27 mouse cellular contexts compared by ENCODE assay signal in the genomic region with DNA sequence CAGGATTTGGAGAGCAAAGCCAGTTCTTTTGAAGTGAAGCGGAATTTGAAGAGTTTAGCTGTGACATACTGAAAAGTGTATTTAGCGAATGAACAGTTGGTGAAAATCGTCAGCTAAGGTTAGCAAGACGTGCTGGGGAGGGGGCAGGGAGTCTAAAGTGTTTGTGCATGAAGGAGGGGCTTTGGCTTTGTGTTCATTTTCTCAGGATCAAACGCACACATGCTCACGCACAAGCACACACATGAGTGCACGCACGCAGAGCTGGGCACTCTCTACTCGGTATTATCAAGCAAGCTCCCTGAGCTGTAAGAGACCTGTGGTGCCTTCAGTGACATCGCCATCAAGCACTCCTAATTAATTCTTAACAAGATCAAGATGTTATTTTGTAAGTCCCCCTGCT. TPM values are rescaled to one million over a fixed set of nuclear protein-coding genes. Genes with fewer than 3 reads are reported as not detected.
DNase-seq lines count a peak whose midpoint lies in the region; ATAC-seq and TF ChIP-seq lines count a peak whose summit lies in the region.
"Had no signal": no experiment of that assay in that cellular context is flagged by ENCODE, and none has a peak within 500 bp of the region (broad histone marks: within the 10 kb centered on the region; RNA-seq: fewer than 3 reads in every experiment).

No protein-coding gene starts in this region.

- DNase-seq in hindbrain, postnatal 0 days (ENCODE audit: low spot score), result peak; percentile 15
- DNase-seq in brain, embryonic 14.5 days (ENCODE audit: low read depth), result peak; percentile 72
- DNase-seq in midbrain, embryonic 14.5 days, result peak; percentile 17
- DNase-seq in natural killer cell, adult 2 months (ENCODE audit: low spot score in 2 of 2), result no peak
- DNase-seq in cerebellum, postnatal 4 days (ENCODE audit: low spot score in 2 of 2), result no peak
- DNase-seq: adrenal gland, postnatal 36 days; cerebellum, adult 2 months; cerebellum, postnatal 14 days; heart, adult 2 months; heart, postnatal 4 days; kidney, adult 11 months; kidney, postnatal 25 days; liver, embryonic 13.5 days; lung, adult 18-20 months; lung, postnatal 14 days had no signal

- H3K4me3 ChIP-seq in hindbrain, postnatal 0 days (ENCODE audit: low read length), result no peak overlapping the region
- H3K4me3 ChIP-seq in hindbrain, embryonic 13.5 days, result no peak overlapping the region
- no peak overlapping the region for H3K4me3 ChIP-seq in forebrain, embryonic 13.5 days
- no peak overlapping the region for H3K4me3 ChIP-seq in midbrain, embryonic 14.5 days (replicated peaks; ENCODE audit: low read depth, low read length)
- H3K4me3 ChIP-seq: embryonic facial prominence, embryonic 13.5 days; erythroblast, embryonic 14.5 days; heart, adult 2 months; heart, embryonic 12.5 days; kidney, embryonic 15.5 days; layer of hippocampus, adult 2 months; limb, embryonic 15.5 days; liver, embryonic 13.5 days; neural tube, embryonic 12.5 days had no signal

- no peak for TF ChIP-seq CTCF in hindbrain, postnatal 0 days (IDR thresholded peaks at IDR 0.05; ENCODE audit: low read depth)
- TF ChIP-seq CTCF in brain, embryonic 14.5 days (IDR thresholded peaks at IDR 0.05; ENCODE audit: borderline replicate concordance, extremely low read depth, insufficient read depth, insufficient read length), result no peak

- no peaks in the 10 kb centered on the region for H3K27me3 ChIP-seq in hindbrain, postnatal 0 days (ENCODE audit: insufficient read depth, low read length)
- H3K27me3 ChIP-seq in hindbrain, embryonic 13.5 days, result no peaks in the 10 kb centered on the region
- no peaks in the 10 kb centered on the region for H3K27me3 ChIP-seq in forebrain, embryonic 13.5 days
- H3K27me3 ChIP-seq in midbrain, embryonic 14.5 days (ENCODE audit: control insufficient read depth, insufficient read depth, low read length), result no peaks in the 10 kb centered on the region
- H3K27me3 ChIP-seq: embryonic facial prominence, embryonic 13.5 days; heart, embryonic 12.5 days; kidney, embryonic 15.5 days; limb, embryonic 15.5 days; liver, embryonic 13.5 days; neural tube, embryonic 12.5 days had no signal

- 44% methylated on average over 10 of the region's 10 CpGs for WGBS in hindbrain, postnatal 0 days
- WGBS in hindbrain, embryonic 13.5 days, result 56% methylated on average over 10 of the region's 10 CpGs
- 18% methylated on average over 10 of the region's 10 CpGs for WGBS in forebrain, embryonic 13.5 days
- 46% methylated on average over 10 of the region's 10 CpGs for WGBS in midbrain, embryonic 14.5 days

- H3K9ac ChIP-seq in hindbrain, postnatal 0 days (replicated peaks; ENCODE audit: low read length), result no peak overlapping the region
- H3K9ac ChIP-seq in hindbrain, embryonic 13.5 days, result no peak overlapping the region
- H3K9ac ChIP-seq in forebrain, embryonic 13.5 days, result no peak overlapping the region
- no peak overlapping the region for H3K9ac ChIP-seq in midbrain, embryonic 14.5 days (replicated peaks; ENCODE audit: low read length)
- H3K9ac ChIP-seq: embryonic facial prominence, embryonic 13.5 days; heart, embryonic 12.5 days; hindbrain, embryonic 14.5 days; kidney, embryonic 15.5 days; limb, embryonic 15.5 days; liver, embryonic 13.5 days; neural tube, embryonic 12.5 days had no signal

- H3K4me2 ChIP-seq in hindbrain, postnatal 0 days (ENCODE audit: low read depth, low read length), result no peak overlapping the region
- no peak overlapping the region for H3K4me2 ChIP-seq in hindbrain, embryonic 13.5 days
- H3K4me2 ChIP-seq in forebrain, embryonic 13.5 days, result 0 out of 2 replicates have a peak overlapping the region, but pooled peaks have one; percentile 5
- H3K4me2 ChIP-seq in midbrain, embryonic 14.5 days (ENCODE audit: low read length), result no peak overlapping the region
- H3K4me2 ChIP-seq: embryonic facial prominence, embryonic 13.5 days; heart, embryonic 12.5 days; hindbrain, embryonic 14.5 days; kidney, embryonic 15.5 days; limb, embryonic 15.5 days; liver, embryonic 13.5 days; neural tube, embryonic 12.5 days had no signal

- no peak for TF ChIP-seq POLR2A in brain, embryonic 14.5 days (IDR thresholded peaks at IDR 0.05; ENCODE audit: borderline replicate concordance, extremely low read depth, insufficient read depth, insufficient read length, poor library complexity, severe bottlenecking)

- no peaks in the 10 kb centered on the region for H3K4me1 ChIP-seq in hindbrain, postnatal 0 days (ENCODE audit: insufficient read depth, low read length)
- no peaks in the 10 kb centered on the region; the same call in 1 of the 2 replicates for H3K4me1 ChIP-seq in hindbrain, embryonic 13.5 days (replicated peaks)
- peaks cover 11% of the 10 kb centered on the region for H3K4me1 ChIP-seq in forebrain, embryonic 13.5 days
- H3K4me1 ChIP-seq in midbrain, embryonic 14.5 days (ENCODE audit: control insufficient read depth, insufficient read depth, low read length), result no peaks in the 10 kb centered on the region
- H3K4me1 ChIP-seq: embryonic facial prominence, embryonic 13.5 days; heart, embryonic 12.5 days; kidney, embryonic 15.5 days; limb, embryonic 15.5 days; liver, embryonic 13.5 days; neural tube, embryonic 12.5 days had no signal

- no peak overlapping the region for H3K27ac ChIP-seq in hindbrain, postnatal 0 days
- no peak overlapping the region for H3K27ac ChIP-seq in hindbrain, embryonic 13.5 days
- no peak overlapping the region for H3K27ac ChIP-seq in forebrain, embryonic 13.5 days
- no peak overlapping the region for H3K27ac ChIP-seq in midbrain, embryonic 14.5 days (replicated peaks; ENCODE audit: low read depth, low read length)
- H3K27ac ChIP-seq: embryonic facial prominence, embryonic 13.5 days; heart, adult 2 months; hindbrain, embryonic 14.5 days; kidney, embryonic 15.5 days; layer of hippocampus, adult 2 months; limb, embryonic 15.5 days; liver, embryonic 13.5 days; neural tube, embryonic 12.5 days had no signal

- ATAC-seq in hindbrain, postnatal 0 days, result 0 out of 2 replicates have a peak, but pooled peaks have one; percentile 32
- no peak for ATAC-seq in hindbrain, embryonic 13.5 days (ENCODE audit: low FRiP score)
- 0 out of 2 replicates have a peak, but pooled peaks have one; percentile 33 for ATAC-seq in forebrain, embryonic 13.5 days
- ATAC-seq in midbrain, embryonic 14.5 days (ENCODE audit: low FRiP score, low TSS enrichment), result no peak
- no peak for ATAC-seq in CD4-positive, CD25-positive, alpha-beta regulatory T cell, adult 4 months
- ATAC-seq: inflammation-experienced regulatory T-cells, adult 6 months had no signal

- H3K9me3 ChIP-seq in hindbrain, postnatal 0 days (ENCODE audit: low read length), result no peaks in the 10 kb centered on the region
- H3K9me3 ChIP-seq in hindbrain, embryonic 13.5 days, result no peaks in the 10 kb centered on the region
- H3K9me3 ChIP-seq in forebrain, embryonic 13.5 days (replicated peaks), result no peaks in the 10 kb centered on the region
- H3K9me3 ChIP-seq in midbrain, embryonic 14.5 days (ENCODE audit: control insufficient read depth, low read length), result no peaks in the 10 kb centered on the region
- H3K9me3 ChIP-seq: embryonic facial prominence, embryonic 13.5 days; heart, embryonic 12.5 days; kidney, embryonic 15.5 days; limb, embryonic 15.5 days; liver, embryonic 13.5 days; neural tube, embryonic 12.5 days had no signal

- H3K36me3 ChIP-seq in hindbrain, postnatal 0 days (ENCODE audit: insufficient read depth, low read length), result no peaks in the 10 kb centered on the region
- H3K36me3 ChIP-seq in hindbrain, embryonic 13.5 days, result no peaks in the 10 kb centered on the region
- H3K36me3 ChIP-seq in forebrain, embryonic 13.5 days (ENCODE audit: poor library complexity, severe bottlenecking), result no peaks in the 10 kb centered on the region
- H3K36me3 ChIP-seq in midbrain, embryonic 14.5 days (ENCODE audit: control insufficient read depth, insufficient read depth, low read length), result no peaks in the 10 kb centered on the region
- H3K36me3 ChIP-seq: embryonic facial prominence, embryonic 13.5 days; heart, embryonic 12.5 days; kidney, embryonic 15.5 days; limb, embryonic 15.5 days; liver, embryonic 13.5 days; neural tube, embryonic 12.5 days had no signal

RNA-seq across cellular contexts. Expression of gene Nfia, which starts 49.9 kb away (rescaled TPM):
- total RNA-seq in hindbrain, postnatal 0 days (2014; rRNA removed), result 73.5 and 97.2 TPM in 2 replicates
- polyA plus RNA-seq in hindbrain, postnatal 0 days (2015; fragmentation: Nextera tagmentation; extraction: Ambion mirVana), result 71.0 and 76.8 TPM in 2 replicates
- polyA plus RNA-seq in hindbrain, embryonic 13.5 days (2015; fragmentation: Nextera tagmentation; extraction: Ambion mirVana), result 48.1 and 53.2 TPM in 2 replicates
- polyA plus RNA-seq in brain, embryonic 14.5 days (2012; rRNA removed), result 54.5 and 56.0 TPM in 2 replicates
- polyA plus RNA-seq in forebrain, embryonic 13.5 days (2015; fragmentation: Nextera tagmentation; extraction: Ambion mirVana), result 93.7 and 121 TPM in 2 replicates
- polyA plus RNA-seq in midbrain, embryonic 14.5 days (2014; fragmentation: Nextera tagmentation; extraction: Ambion mirVana), result 30.1 and 37.2 TPM in 2 replicates
- polyA plus RNA-seq in CD4-positive, CD25-positive, alpha-beta regulatory T cell, adult 4 months (2017; shearing (Covaris generic)), result 10 to 100 TPM; 13.1 to 19.9 TPM

RNA-seq across cellular contexts. Expression of gene E130114P18Rik, which starts 55.2 kb away (rescaled TPM):
- 17.1 and 22.3 TPM in 2 replicates for total RNA-seq in hindbrain, postnatal 0 days (2014; rRNA removed)
- polyA plus RNA-seq in hindbrain, postnatal 0 days (2015; fragmentation: Nextera tagmentation; extraction: Ambion mirVana), result 31.6 and 37.8 TPM in 2 replicates
- 34.2 and 37.0 TPM in 2 replicates for polyA plus RNA-seq in hindbrain, embryonic 13.5 days (2015; fragmentation: Nextera tagmentation; extraction: Ambion mirVana)
- 19.7 and 31.1 TPM in 2 replicates for polyA plus RNA-seq in brain, embryonic 14.5 days (2012; rRNA removed)
- 64.7 and 71.1 TPM in 2 replicates for polyA plus RNA-seq in forebrain, embryonic 13.5 days (2015; fragmentation: Nextera tagmentation; extraction: Ambion mirVana)
- 22.4 and 23.6 TPM in 2 replicates for polyA plus RNA-seq in midbrain, embryonic 14.5 days (2014; fragmentation: Nextera tagmentation; extraction: Ambion mirVana)
- polyA plus RNA-seq in CD4-positive, CD25-positive, alpha-beta regulatory T cell, adult 4 months (2017; shearing (Covaris generic)), result not detected
- total RNA-seq: adrenal gland, postnatal 36 days; heart, adult 2 months; heart, postnatal 4 days had no signal
- polyA plus RNA-seq: erythroblast, embryonic 14.5 days; heart, adult 2 months; inflammation-experienced regulatory T-cells, adult 6 months had no signal

Comparison
In these comparisons a context has a peak if more than half of its experiments do, and no peak if none do; other contexts are left out.
1. ATAC-seq: peak in hindbrain, postnatal 0 days (single experiment) and forebrain, embryonic 13.5 days (single experiment); none in hindbrain, embryonic 13.5 days (single experiment), midbrain, embryonic 14.5 days (single experiment) and CD4-positive, CD25-positive, alpha-beta regulatory T cell, adult 4 months (single experiment).
2. DNase-seq: peak in hindbrain, postnatal 0 days (single experiment), brain, embryonic 14.5 days (single experiment) and midbrain, embryonic 14.5 days (single experiment); none in natural killer cell, adult 2 months (0 of 2) and cerebellum, postnatal 4 days (0 of 2).
3. RNA of gene E130114P18Rik, which starts 55.2 kb away (polyA plus RNA-seq): 64.7 to 71.1 TPM in forebrain, embryonic 13.5 days, 34.2 to 37.0 TPM in hindbrain, embryonic 13.5 days, 31.6 to 37.8 TPM in hindbrain, postnatal 0 days, 22.4 to 23.6 TPM in midbrain, embryonic 14.5 days and 19.7 to 31.1 TPM in brain, embryonic 14.5 days; not detected in CD4-positive, CD25-positive, alpha-beta regulatory T cell, adult 4 months; every median in the first group is over 10 times any median in the second.